Mouse (Mus musculus) liver, embryonic 11.5 days (tissue): Measurements from ENCODE around the gene Borcs8. TPM values are rescaled to one million over a fixed set of nuclear protein-coding genes. Genes with fewer than 3 reads are reported as not detected.
A peak's percentile ranks its signal among the peaks of the same experiment; 100 is the strongest.

Experiments used
- ATAC-seq: fragments of 200-750 bp; cut with Nextera tagmentation; replicated peaks from 2 replicates; pipeline ENCODE4 v1.8.0; 2017; ENCODE audit warnings: moderate number of reproducible peaks, mild to moderate bottlenecking, moderate TSS enrichment, moderate library complexity; ENCODE audit not compliant: low FRiP score
- DNase-seq: peaks from one replicate; pipeline ENCODE4 v3.0.0-alpha.2; 2017; ENCODE audit warnings: low spot score
- H3K27ac ChIP-seq: fragments of 300-500 bp; sonication (generic); 2 replicates; pipeline ENCODE4 v1.5.1; 2014; ENCODE audit warnings: mild to moderate bottlenecking, low read depth, low read length, control low read depth
- H3K27me3 ChIP-seq: fragments of 300-500 bp; sonication (generic); replicated peaks from 2 replicates; pipeline ENCODE4 v1.6.1; 2014; ENCODE audit warnings: low read length, mixed read lengths; ENCODE audit not compliant: control insufficient read depth, insufficient read depth
- H3K36me3 ChIP-seq: fragments of 300-500 bp; sonication (generic); 2 replicates; pipeline ENCODE4 v1.6.1; 2014; ENCODE audit warnings: mild to moderate bottlenecking, low read length, moderate library complexity, mixed read lengths; ENCODE audit not compliant: control insufficient read depth, insufficient read depth
- H3K4me1 ChIP-seq: fragments of 300-500 bp; sonication (generic); replicated peaks from 2 replicates; pipeline ENCODE4 v1.6.1; 2014; ENCODE audit warnings: low read length, mixed read lengths; ENCODE audit not compliant: control insufficient read depth, insufficient read depth
- H3K4me2 ChIP-seq: fragments of 300-500 bp; sonication (generic); 2 replicates; pipeline ENCODE4 v1.6.1; 2014; ENCODE audit warnings: mild to moderate bottlenecking, control low read depth, moderate library complexity
- H3K4me3 ChIP-seq: fragments of 300-500 bp; sonication (generic); 2 replicates; pipeline ENCODE4 v1.5.1; 2014; ENCODE audit warnings: low read depth, low read length, control low read depth
- H3K9ac ChIP-seq: fragments of 300-500 bp; sonication (generic); 2 replicates; pipeline ENCODE4 v1.6.1; 2014; ENCODE audit warnings: low read depth, low read length, control low read depth
- H3K9me3 ChIP-seq: fragments of 300-500 bp; sonication (generic); 2 replicates; pipeline ENCODE4 v1.6.1; 2016; ENCODE audit warnings: low read length, inconsistent platforms, mixed read lengths; ENCODE audit not compliant: control insufficient read depth
- WGBS: fragments of 180-500 bp; shearing (Covaris S2); extraction: QIAGEN DNeasy Blood & Tissue Kit; methylation state at CpG from one replicate; pipeline ENCODE4 v1.1.7; 2014; 5-methylcytosine and 5-hydroxymethylcytosine counted together
- polyA plus RNA-seq: library from polyadenylated mRNA; unstranded; fragments of >200 nt; fragmentation: Nextera tagmentation; extraction: Ambion mirVana; gene quantifications from 2 replicates; pipeline ENCODE4 v1.2.1, GENCODE M21; 2014

Gene Borcs8
- polyA plus RNA-seq, 1 experiment from 2014 or later = 46.2 TPM

DNA sequence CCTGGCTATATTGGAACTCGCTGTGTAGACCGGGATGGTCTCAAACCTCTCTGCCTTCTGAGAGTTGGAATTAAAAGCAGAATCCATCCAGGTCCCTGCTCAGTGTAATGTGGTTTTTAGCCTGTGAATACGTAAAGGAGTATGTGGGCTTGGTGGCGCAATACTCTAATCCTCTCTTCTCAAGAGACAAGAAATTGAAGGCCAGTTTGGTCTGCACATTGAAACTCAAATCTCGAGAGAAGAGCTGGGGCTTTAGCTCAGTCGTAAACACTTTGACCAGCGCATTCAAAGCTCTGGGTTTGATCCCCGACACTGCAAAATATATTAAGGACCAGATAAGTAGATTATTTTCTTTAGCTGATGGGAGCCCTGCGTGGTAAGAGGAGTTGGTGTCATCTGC is 682 bp downstream of the Borcs8 start:
- Histone ChIP-seq H3K9me3 (no peaks in the 10 kb centered on the region), H3K27ac (peak overlapping the region; percentile 79), H3K27me3 (no peaks in the 10 kb centered on the region), H3K4me1 (peaks cover 13% of the 10 kb centered on the region), H3K4me3 (peak overlapping the region; percentile 88), H3K9ac (peak overlapping the region; percentile 68), H3K4me2 (peak overlapping the region; percentile 83), H3K36me3 (peaks cover 15% of the 10 kb centered on the region)
- DNase-seq = no peak
- ATAC-seq = no peak; the same call in 1 of the 2 replicates
- WGBS = 9% methylated on average over 9 of the region's 9 CpGs

- Histone ChIP-seq H3K27me3 (peaks cover 5% of the 10 kb centered on the region; the same call in 1 of the 2 replicates), H3K4me3 (no peak overlapping the region), H3K9ac (no peak overlapping the region), H3K27ac (no peak overlapping the region), H3K4me1 (peaks cover 3% of the 10 kb centered on the region; the same call in 1 of the 2 replicates), H3K36me3 (peaks cover 12% of the 10 kb centered on the region), H3K4me2 (no peak overlapping the region), H3K9me3 (no peaks in the 10 kb centered on the region)
- 73% methylated on average over 7 of the region's 7 CpGs for WGBS
- no peak for DNase-seq
- no peak for ATAC-seq
These were observed 8.6 kb downstream of the Borcs8 start for GRCm38 (mm10) chr8:70147678-70148607.

GRCm38 (mm10) chr8:70150158-70150557 is 10.9 kb downstream of the Borcs8 start:
- H3K4me3 ChIP-seq = no peak overlapping the region
- H3K9ac ChIP-seq = no peak overlapping the region
- no peaks in the 10 kb centered on the region for H3K9me3 ChIP-seq
- no peak overlapping the region for H3K27ac ChIP-seq
- H3K4me2 ChIP-seq = peak overlapping the region; percentile 18
- H3K27me3 ChIP-seq = peaks cover 11% of the 10 kb centered on the region; the same call in 1 of the 2 replicates
- WGBS = 24% methylated on average over 13 of the region's 13 CpGs
- ATAC-seq (no peak), DNase-seq (peak; percentile 53)
- H3K4me1 ChIP-seq = peaks cover 3% of the 10 kb centered on the region; the same call in 1 of the 2 replicates
- peaks cover 6% of the 10 kb centered on the region; the same call in 1 of the 2 replicates for H3K36me3 ChIP-seq

- ATAC-seq (peak; percentile 96), DNase-seq (peak; percentile 71)
- no peak overlapping the region for H3K9ac ChIP-seq
- peak overlapping the region; percentile 55 for H3K4me2 ChIP-seq
- H3K4me1 ChIP-seq = peaks cover 4% of the 10 kb centered on the region
- 16% methylated on average over 22 of the region's 22 CpGs for WGBS
- H3K36me3 ChIP-seq = no peaks in the 10 kb centered on the region
- no peak overlapping the region for H3K27ac ChIP-seq
- 0 out of 2 replicates have a peak overlapping the region, but pooled peaks have one; percentile 9 for H3K4me3 ChIP-seq
- H3K9me3 ChIP-seq = no peaks in the 10 kb centered on the region
- peaks cover 16% of the 10 kb centered on the region; the same call in 1 of the 2 replicates for H3K27me3 ChIP-seq
These were observed 13.4 kb downstream of the Borcs8 start for GRCm38 (mm10) chr8:70152537-70153257.

DNA sequence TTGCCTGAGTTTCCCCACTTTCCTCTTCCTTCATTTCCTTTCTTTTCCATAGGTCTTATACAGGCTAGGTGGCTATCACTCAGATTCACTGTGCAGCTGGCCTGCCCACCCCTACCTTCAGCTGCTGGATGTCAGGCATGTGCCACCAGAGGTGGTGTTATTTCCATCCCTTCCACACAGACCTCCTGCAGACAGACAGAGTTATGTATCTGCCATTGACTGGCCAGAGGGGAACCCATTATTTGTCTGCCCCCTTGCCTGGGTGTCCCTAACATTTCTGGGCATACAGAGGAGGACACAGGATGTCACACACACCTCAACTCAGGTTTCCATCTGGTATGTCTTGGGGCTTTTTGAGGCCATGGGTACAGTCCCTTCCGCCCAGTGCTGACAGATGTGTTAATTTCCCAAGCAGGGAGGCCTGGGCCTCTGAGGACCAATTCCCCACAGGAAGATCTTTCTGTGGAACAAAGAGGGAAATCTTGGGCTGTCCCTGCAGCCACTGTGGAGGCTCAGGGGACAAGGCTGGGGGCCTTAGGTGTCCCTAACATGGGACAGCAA is 18.0 kb downstream of the Borcs8 start:
- WGBS = 83% methylated on average over 1 of the region's 1 CpGs
- Histone ChIP-seq H3K27ac (no peak overlapping the region), H3K4me1 (peaks cover 4% of the 10 kb centered on the region), H3K4me3 (no peak overlapping the region), H3K4me2 (no peak overlapping the region), H3K36me3 (no peaks in the 10 kb centered on the region), H3K27me3 (peaks cover 11% of the 10 kb centered on the region; the same call in 1 of the 2 replicates), H3K9ac (no peak overlapping the region), H3K9me3 (no peaks in the 10 kb centered on the region)
- ATAC-seq (no peak), DNase-seq (no peak)

GRCm38 (mm10) chr8:70158069-70158853 is 19.0 kb downstream of the Borcs8 start:
- peaks cover 3% of the 10 kb centered on the region; the same call in 1 of the 2 replicates for H3K4me1 ChIP-seq
- no peaks in the 10 kb centered on the region for H3K9me3 ChIP-seq
- H3K9ac ChIP-seq = peak overlapping the region; percentile 64
- WGBS = 11% methylated on average over 40 of the region's 40 CpGs
- ATAC-seq = peak; percentile 87
- peak; percentile 88 for DNase-seq
- peak overlapping the region; percentile 93 for H3K4me2 ChIP-seq
- H3K27ac ChIP-seq = peak overlapping the region; percentile 25; the same call in 1 of the 2 replicates
- H3K4me3 ChIP-seq = peak overlapping the region; percentile 65
- peaks cover 11% of the 10 kb centered on the region; the same call in 1 of the 2 replicates for H3K27me3 ChIP-seq
- no peaks in the 10 kb centered on the region for H3K36me3 ChIP-seq

DNA sequence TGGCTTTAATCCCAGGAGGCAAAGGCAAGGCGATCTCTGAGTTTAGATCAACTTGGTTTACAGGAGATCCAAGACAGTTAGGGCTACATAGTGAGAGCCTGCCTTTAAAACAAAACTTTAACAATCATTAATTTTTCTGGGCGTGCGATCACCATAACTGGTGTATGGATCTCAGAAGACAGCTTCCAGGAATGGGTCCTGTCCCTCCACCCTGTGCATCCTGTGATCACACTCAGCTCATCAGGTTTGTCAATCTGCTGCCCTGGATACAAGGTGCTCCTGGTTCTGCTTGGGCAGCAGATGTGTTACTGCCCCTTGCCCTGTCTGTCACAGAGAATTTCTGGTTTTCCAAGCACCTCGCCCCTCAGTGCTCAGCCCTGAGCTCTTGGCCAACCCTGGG is 19.9 kb downstream of the Borcs8 start:
- peaks cover 3% of the 10 kb centered on the region; the same call in 1 of the 2 replicates for H3K4me1 ChIP-seq
- 74% methylated on average over 4 of the region's 4 CpGs for WGBS
- H3K4me3 ChIP-seq = no peak overlapping the region
- H3K27me3 ChIP-seq = peaks cover 11% of the 10 kb centered on the region; the same call in 1 of the 2 replicates
- no peak overlapping the region; the same call in 1 of the 2 replicates for H3K4me2 ChIP-seq
- no peaks in the 10 kb centered on the region for H3K9me3 ChIP-seq
- H3K9ac ChIP-seq = no peak overlapping the region
- H3K36me3 ChIP-seq = no peaks in the 10 kb centered on the region
- no peak overlapping the region for H3K27ac ChIP-seq
- DNase-seq (no peak), ATAC-seq (no peak)
